Mouse (Mus musculus): ENCODE results near the gene Klhl3. TPM values are rescaled to one million over a fixed set of nuclear protein-coding genes. Genes with fewer than 3 reads are reported as not detected.

Klhl3 gene
- 2.1 and 2.9 TPM in 2 replicates for polyA plus RNA-seq (2016; fragmentation: Nextera tagmentation; extraction: Ambion mirVana)

GRCm38 (mm10) chr13:58113061-58113900 lies at the start of gene Klhl3:
Gene Klhl3, minus strand, starts transcription at chr13:58113592.
- peak within 1 kb of the TSS; percentile 65 for H3K4me3 ChIP-seq
- WGBS: 3% methylated on average over 35 of the region's 35 CpGs
- H3K9me3 ChIP-seq (replicated peaks): no peaks in the 10 kb centered on the region
- peaks cover 21% of the 10 kb centered on the region for H3K4me1 ChIP-seq
- peak; percentile 76 for DNase-seq (ENCODE audit: low spot score)
- H3K27ac ChIP-seq (replicated peaks): peak within 1 kb of the TSS; percentile 88
- H3K36me3 ChIP-seq: no peaks in the 10 kb centered on the region
- H3K27me3 ChIP-seq (ENCODE audit: low read depth, poor library complexity, severe bottlenecking): peaks cover 7% of the 10 kb centered on the region; the same call in 1 of the 2 replicates

DNA sequence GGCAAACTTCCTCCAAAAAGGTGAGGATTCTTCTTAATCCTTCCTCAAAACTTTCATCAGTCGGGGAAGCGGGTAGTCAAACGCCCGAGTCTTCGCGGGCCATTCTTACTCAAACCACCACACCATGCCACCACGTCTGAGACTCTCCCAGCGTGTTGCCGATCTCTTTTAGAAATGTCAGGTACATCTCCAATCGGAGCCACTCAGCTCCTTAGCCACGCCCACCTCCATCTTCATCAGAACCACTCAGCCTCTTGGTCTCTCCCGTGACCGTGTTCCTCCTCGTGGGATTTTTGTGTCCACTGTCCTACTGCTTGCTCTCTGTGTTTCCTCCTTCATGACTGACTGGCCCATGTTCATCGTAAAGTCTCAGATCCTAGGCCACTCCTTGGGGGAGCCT lies 47.4 kb upstream of the Klhl3 start:
- Histone ChIP-seq H3K9me3 (replicated peaks) (peaks cover 11% of the 10 kb centered on the region), H3K27me3 (ENCODE audit: low read depth, poor library complexity, severe bottlenecking) (0 out of 2 replicates have a peak, but pooled peaks cover 4% of the 10 kb centered on the region), H3K27ac (replicated peaks) (no peak overlapping the region), H3K4me1 (peaks cover 23% of the 10 kb centered on the region), H3K4me3 (no peak overlapping the region), H3K36me3 (peaks cover 56% of the 10 kb centered on the region)
- no peak for DNase-seq (ENCODE audit: low spot score)
- WGBS: 93% methylated on average over 15 of the region's 15 CpGs

GRCm38 (mm10) chr13:58158099-58158912 lies 44.9 kb upstream of the Klhl3 start:
- peak; percentile 86 for DNase-seq (ENCODE audit: low spot score)
- Histone ChIP-seq H3K27me3 (ENCODE audit: low read depth, poor library complexity, severe bottlenecking) (0 out of 2 replicates have a peak, but pooled peaks cover 4% of the 10 kb centered on the region), H3K9me3 (replicated peaks) (peaks cover 9% of the 10 kb centered on the region), H3K4me3 (peak overlapping the region; percentile 94), H3K27ac (replicated peaks) (peak overlapping the region; percentile 87), H3K4me1 (peaks cover 23% of the 10 kb centered on the region), H3K36me3 (peaks cover 36% of the 10 kb centered on the region)
- 13% methylated on average over 16 of the region's 16 CpGs for WGBS

- peak within 1 kb of the TSS; percentile 94 for H3K4me3 ChIP-seq
- H3K9me3 ChIP-seq (replicated peaks): peaks cover 9% of the 10 kb centered on the region
- WGBS: 1% methylated on average over 29 of the region's 30 CpGs
- 0 out of 2 replicates have a peak, but pooled peaks cover 4% of the 10 kb centered on the region for H3K27me3 ChIP-seq (ENCODE audit: low read depth, poor library complexity, severe bottlenecking)
- DNase-seq (ENCODE audit: low spot score): peak; percentile 89
- peaks cover 23% of the 10 kb centered on the region for H3K4me1 ChIP-seq
- peak within 1 kb of the TSS; percentile 87 for H3K27ac ChIP-seq (replicated peaks)
- H3K36me3 ChIP-seq: peaks cover 30% of the 10 kb centered on the region
Observed at GRCm38 (mm10) chr13:58157447-58158098, 44.2 kb upstream of the Klhl3 start, which contains the start of gene Idnk. Gene Idnk, plus strand, starts transcription at chr13:58157649.

- Histone ChIP-seq H3K4me1 (peaks cover 23% of the 10 kb centered on the region), H3K36me3 (peaks cover 26% of the 10 kb centered on the region), H3K27ac (replicated peaks) (peak overlapping the region; percentile 87), H3K27me3 (ENCODE audit: low read depth, poor library complexity, severe bottlenecking) (0 out of 2 replicates have a peak, but pooled peaks cover 4% of the 10 kb centered on the region), H3K9me3 (replicated peaks) (peaks cover 9% of the 10 kb centered on the region), H3K4me3 (peak overlapping the region; percentile 94)
- no peak for DNase-seq (ENCODE audit: low spot score)
- 25% methylated on average over 8 of the region's 8 CpGs for WGBS
Observed at GRCm38 (mm10) chr13:58157036-58157435, 43.6 kb upstream of the Klhl3 start.

- no peak overlapping the region for H3K4me3 ChIP-seq
- peaks cover 16% of the 10 kb centered on the region for H3K36me3 ChIP-seq
- H3K9me3 ChIP-seq (replicated peaks): peaks cover 1% of the 10 kb centered on the region; the same call in 1 of the 2 replicates
- no peak overlapping the region for H3K27ac ChIP-seq (replicated peaks)
- 84% methylated on average over 2 of the region's 2 CpGs for WGBS
- no peak for DNase-seq (ENCODE audit: low spot score)
- H3K27me3 ChIP-seq (ENCODE audit: low read depth, poor library complexity, severe bottlenecking): 0 out of 2 replicates have a peak, but pooled peaks cover 4% of the 10 kb centered on the region
- H3K4me1 ChIP-seq: peaks cover 23% of the 10 kb centered on the region
Observed at GRCm38 (mm10) chr13:58156031-58156430, 42.6 kb upstream of the Klhl3 start.

GRCm38 (mm10) chr13:58150442-58150841 lies 37.0 kb upstream of the Klhl3 start:
- Histone ChIP-seq H3K27ac (replicated peaks) (no peak overlapping the region), H3K4me1 (peaks cover 14% of the 10 kb centered on the region; the same call in 1 of the 2 replicates), H3K9me3 (replicated peaks) (peaks cover 8% of the 10 kb centered on the region; the same call in 1 of the 2 replicates), H3K4me3 (no peak overlapping the region), H3K27me3 (ENCODE audit: low read depth, poor library complexity, severe bottlenecking) (no peaks in the 10 kb centered on the region), H3K36me3 (no peaks in the 10 kb centered on the region)
- no peak for DNase-seq (ENCODE audit: low spot score)
- 82% methylated on average over 11 of the region's 11 CpGs for WGBS

DNA sequence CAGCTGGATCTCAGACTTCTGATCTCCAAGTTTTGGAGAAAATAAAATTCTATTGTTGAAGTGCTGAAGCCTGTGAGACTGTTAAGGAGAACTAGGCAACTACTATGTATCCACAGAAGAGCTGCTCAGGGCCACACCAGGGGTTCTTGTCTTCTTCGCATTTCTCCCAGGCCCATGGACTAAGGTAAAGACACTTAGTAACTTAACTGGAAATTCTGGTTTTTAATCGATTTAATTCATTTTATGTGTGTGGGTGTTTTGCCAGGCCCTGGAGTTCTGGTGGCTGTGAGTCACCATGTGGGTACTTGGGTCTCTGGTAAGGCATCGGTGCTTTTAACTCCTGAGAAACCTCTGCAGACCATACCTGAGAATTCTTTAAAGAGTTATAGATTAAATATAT lies 36.2 kb upstream of the Klhl3 start:
- 88% methylated on average over 3 of the region's 3 CpGs for WGBS
- no peak overlapping the region for H3K27ac ChIP-seq (replicated peaks)
- H3K4me3 ChIP-seq: no peak overlapping the region
- no peaks in the 10 kb centered on the region for H3K27me3 ChIP-seq (ENCODE audit: low read depth, poor library complexity, severe bottlenecking)
- H3K9me3 ChIP-seq (replicated peaks): peaks cover 8% of the 10 kb centered on the region; the same call in 1 of the 2 replicates
- DNase-seq (ENCODE audit: low spot score): no peak
- H3K36me3 ChIP-seq: no peaks in the 10 kb centered on the region
- peaks cover 14% of the 10 kb centered on the region; the same call in 1 of the 2 replicates for H3K4me1 ChIP-seq

DNA sequence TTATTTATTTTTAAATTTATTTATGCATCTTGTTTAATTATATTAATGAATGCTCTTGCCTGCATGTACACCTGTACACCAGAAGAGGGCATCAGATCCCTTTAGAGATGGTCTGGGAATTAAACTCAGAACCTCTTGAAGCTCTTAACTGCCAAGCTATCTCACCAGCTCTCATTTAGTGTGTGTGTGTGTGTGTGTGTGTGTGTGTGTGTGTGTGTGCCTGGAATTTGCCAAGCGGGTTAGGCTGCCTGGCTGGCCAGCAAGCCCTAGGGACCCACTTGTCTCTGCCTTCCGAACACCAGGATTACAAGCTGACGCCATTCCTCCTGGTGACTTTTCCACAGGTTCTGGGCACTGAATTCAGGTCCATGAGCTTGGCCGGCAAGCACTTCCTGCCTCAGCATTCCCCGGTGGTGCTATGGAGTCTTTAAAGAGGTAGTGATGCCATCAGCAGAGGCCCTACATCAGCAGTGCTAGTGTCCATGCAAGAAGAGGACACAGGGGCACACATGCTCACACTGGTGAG lies 35.7 kb upstream of the Klhl3 start:
- peaks cover 8% of the 10 kb centered on the region; the same call in 1 of the 2 replicates for H3K9me3 ChIP-seq (replicated peaks)
- peak; percentile 35 for DNase-seq (ENCODE audit: low spot score)
- H3K27ac ChIP-seq (replicated peaks): no peak overlapping the region
- H3K36me3 ChIP-seq: no peaks in the 10 kb centered on the region
- 41% methylated on average over 5 of the region's 5 CpGs for WGBS
- peaks cover 14% of the 10 kb centered on the region; the same call in 1 of the 2 replicates for H3K4me1 ChIP-seq
- H3K27me3 ChIP-seq (ENCODE audit: low read depth, poor library complexity, severe bottlenecking): no peaks in the 10 kb centered on the region
- H3K4me3 ChIP-seq: peak overlapping the region; percentile 56

DNA sequence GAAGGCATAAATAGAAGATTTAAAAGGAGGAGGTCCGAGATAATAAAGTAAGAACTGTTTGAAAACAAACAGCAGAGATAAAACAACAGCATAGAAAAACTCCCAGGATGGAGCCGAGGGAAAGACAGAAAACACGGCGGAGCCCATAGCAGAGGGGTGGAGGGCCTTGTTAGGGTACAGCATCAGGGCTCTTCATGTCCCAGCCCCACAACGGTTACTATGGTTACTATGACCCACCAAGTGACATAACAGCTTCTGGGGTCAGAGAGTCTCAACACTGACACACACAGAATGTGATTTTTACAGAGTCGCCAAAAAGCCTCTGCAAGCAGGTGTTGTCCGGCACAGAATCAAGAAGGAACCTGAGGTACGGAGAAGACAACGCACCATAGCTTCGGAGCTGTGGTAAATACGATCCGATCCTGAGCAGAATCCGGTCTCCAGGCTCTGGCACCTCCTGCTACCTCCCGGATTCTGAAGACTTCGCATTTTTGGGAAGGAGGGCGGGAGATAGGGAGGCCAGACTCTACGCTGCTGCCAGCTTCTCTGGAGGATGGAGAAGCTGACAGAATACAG lies 35.0 kb upstream of the Klhl3 start:
- under 1% methylated on average over 17 of the region's 17 CpGs for WGBS
- peak; percentile 86 for DNase-seq (ENCODE audit: low spot score)
- Histone ChIP-seq H3K36me3 (no peaks in the 10 kb centered on the region), H3K9me3 (replicated peaks) (peaks cover 8% of the 10 kb centered on the region; the same call in 1 of the 2 replicates), H3K27me3 (ENCODE audit: low read depth, poor library complexity, severe bottlenecking) (no peaks in the 10 kb centered on the region), H3K4me1 (peaks cover 14% of the 10 kb centered on the region; the same call in 1 of the 2 replicates), H3K27ac (replicated peaks) (peak overlapping the region; percentile 69), H3K4me3 (peak overlapping the region; percentile 56)

- no peak for DNase-seq (ENCODE audit: low spot score)
- Histone ChIP-seq H3K36me3 (no peaks in the 10 kb centered on the region), H3K27me3 (ENCODE audit: low read depth, poor library complexity, severe bottlenecking) (no peaks in the 10 kb centered on the region), H3K9me3 (replicated peaks) (peaks cover 8% of the 10 kb centered on the region; the same call in 1 of the 2 replicates), H3K4me3 (no peak overlapping the region), H3K27ac (replicated peaks) (no peak overlapping the region), H3K4me1 (peaks cover 14% of the 10 kb centered on the region; the same call in 1 of the 2 replicates)
- 87% methylated on average over 1 of the region's 1 CpGs for WGBS
Observed at GRCm38 (mm10) chr13:58147760-58148159, 34.4 kb upstream of the Klhl3 start.
